Mouse (Mus musculus) liver, postnatal 0 days (tissue): ENCODE results near the gene Slit2. TPM values are rescaled to one million over a fixed set of nuclear protein-coding genes. Genes with fewer than 3 reads are reported as not detected.

Experiments used
- ATAC-seq: fragments of 200-750 bp; cut with Nextera tagmentation; 2 replicates; pipeline ENCODE4 v1.8.0; 2017; ENCODE audit warnings: mild to moderate bottlenecking, moderate library complexity
- DNase-seq: peaks from one replicate; pipeline ENCODE4 v3.0.0-alpha.2; 2016
- H3K27ac ChIP-seq: fragments of 300-500 bp; sonication (generic); 2 replicates; pipeline ENCODE4 v1.5.1; 2014; ENCODE audit warnings: antibody characterized with exemption, moderate library complexity, mild to moderate bottlenecking, low read depth
- H3K27me3 ChIP-seq: fragments of 300-500 bp; sonication (generic); 2 replicates; pipeline ENCODE4 v1.6.1; 2014; ENCODE audit warnings: low read length, control low read depth, mixed read lengths; ENCODE audit not compliant: insufficient read depth
- H3K36me3 ChIP-seq: fragments of 300-500 bp; sonication (generic); replicated peaks from 2 replicates; pipeline ENCODE4 v1.6.1; 2014; ENCODE audit warnings: mild to moderate bottlenecking, control low read depth, low read length, moderate library complexity, mixed read lengths; ENCODE audit not compliant: insufficient read depth
- H3K4me1 ChIP-seq: fragments of 300-500 bp; sonication (generic); 2 replicates; pipeline ENCODE4 v1.6.1; 2014; ENCODE audit warnings: antibody characterized with exemption, mild to moderate bottlenecking, control low read depth; ENCODE audit not compliant: insufficient read depth
- H3K4me2 ChIP-seq: fragments of 300-500 bp; sonication (generic); 2 replicates; pipeline ENCODE4 v1.6.1; 2014; ENCODE audit warnings: low read depth, mild to moderate bottlenecking, low read length, moderate library complexity, mixed read lengths
- H3K4me3 ChIP-seq: fragments of 300-500 bp; sonication (generic); 2 replicates; pipeline ENCODE4 v1.5.1; 2014; ENCODE audit warnings: low read depth, low read length
- H3K9ac ChIP-seq: fragments of 300-500 bp; sonication (generic); replicated peaks from 2 replicates; pipeline ENCODE4 v1.6.1; 2014; ENCODE audit warnings: mild to moderate bottlenecking, moderate library complexity
- H3K9me3 ChIP-seq: fragments of 300-500 bp; sonication (generic); 2 replicates; pipeline ENCODE4 v1.6.1; 2016; ENCODE audit warnings: mild to moderate bottlenecking, control low read depth, low read length, mixed read lengths
- CTCF ChIP-seq: sonication (generic); IDR thresholded peaks from 2 replicates; pipeline ENCODE4 v1.5.1; 2016; ENCODE audit warnings: antibody characterized with exemption, low read depth
- EP300 ChIP-seq: IDR thresholded peaks from 2 replicates; pipeline ENCODE4 v1.6.1; 2016; ENCODE audit warnings: antibody characterized with exemption, low read depth, mild to moderate bottlenecking
- WGBS: fragments of 180-500 bp; shearing (Covaris S2); extraction: QIAGEN DNeasy Blood & Tissue Kit; methylation state at CpG from one replicate; pipeline ENCODE4 v1.1.7; 2014; ENCODE audit not compliant: insufficient replicate concordance; 5-methylcytosine and 5-hydroxymethylcytosine counted together
- polyA plus RNA-seq: library from polyadenylated mRNA; unstranded; fragments of >200 nt; fragmentation: Nextera tagmentation; extraction: Ambion mirVana; gene quantifications from 2 replicates; pipeline ENCODE4 v1.2.1, GENCODE M21; 2015

Gene Slit2
- polyA plus RNA-seq, 1 experiment from 2014 or later, result 0.23 TPM

DNA sequence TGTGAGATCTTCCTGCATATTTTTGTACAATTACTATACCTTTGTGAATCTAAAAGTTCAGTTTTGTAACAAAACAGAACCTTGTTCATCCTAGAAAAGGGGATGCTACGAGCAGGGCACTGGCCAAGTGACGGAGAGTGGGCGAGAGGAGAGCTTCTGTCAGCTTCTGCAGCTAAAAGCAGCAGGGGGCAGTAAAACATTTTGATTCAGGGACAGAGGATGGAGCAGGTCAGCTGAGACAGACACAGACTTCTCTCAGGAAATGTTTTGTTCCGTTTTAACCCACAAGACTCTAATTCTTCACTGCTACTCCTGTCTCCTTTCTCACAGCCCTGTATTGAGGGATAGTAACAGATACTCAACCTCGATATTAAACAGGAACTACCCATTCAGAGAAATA lies 55.1 kb downstream of the Slit2 start:
- 25% methylated on average over 5 of the region's 5 CpGs for WGBS
- ATAC-seq (no peak), DNase-seq (no peak)

GRCm38 (mm10) chr5:48048986-48049751 lies 66.2 kb downstream of the Slit2 start:
- no peak overlapping the region for H3K27ac ChIP-seq
- H3K4me1 ChIP-seq, result no peaks in the 10 kb centered on the region
- no peak for TF ChIP-seq EP300
- no peak for TF ChIP-seq CTCF
- DNase-seq (no peak), ATAC-seq (no peak)
- no peak overlapping the region for H3K4me2 ChIP-seq
- 71% methylated on average over 8 of the region's 8 CpGs for WGBS
- no peaks in the 10 kb centered on the region for H3K36me3 ChIP-seq
- no peaks in the 10 kb centered on the region for H3K9me3 ChIP-seq
- H3K27me3 ChIP-seq, result no peaks in the 10 kb centered on the region
- H3K9ac ChIP-seq, result no peak overlapping the region
- H3K4me3 ChIP-seq, result no peak overlapping the region

More for the DNA sequence above, 55.1 kb downstream of the Slit2 start:
- Histone ChIP-seq H3K27ac (no peak overlapping the region), H3K4me2 (no peak overlapping the region), H3K27me3 (no peaks in the 10 kb centered on the region), H3K36me3 (no peaks in the 10 kb centered on the region), H3K9ac (no peak overlapping the region), H3K9me3 (no peaks in the 10 kb centered on the region), H3K4me3 (no peak overlapping the region), H3K4me1 (no peaks in the 10 kb centered on the region)
- TF ChIP-seq EP300 (no peak), CTCF (peak; percentile 32)

GRCm38 (mm10) chr5:48050637-48051314 lies 67.8 kb downstream of the Slit2 start:
- Histone ChIP-seq H3K9ac (no peak overlapping the region), H3K36me3 (no peaks in the 10 kb centered on the region), H3K4me2 (no peak overlapping the region), H3K27ac (no peak overlapping the region), H3K9me3 (no peaks in the 10 kb centered on the region), H3K27me3 (no peaks in the 10 kb centered on the region), H3K4me1 (no peaks in the 10 kb centered on the region), H3K4me3 (no peak overlapping the region)
- no peak for TF ChIP-seq CTCF
- 84% methylated on average over 5 of the region's 5 CpGs for WGBS
- no peak for ATAC-seq
- no peak for DNase-seq

DNA sequence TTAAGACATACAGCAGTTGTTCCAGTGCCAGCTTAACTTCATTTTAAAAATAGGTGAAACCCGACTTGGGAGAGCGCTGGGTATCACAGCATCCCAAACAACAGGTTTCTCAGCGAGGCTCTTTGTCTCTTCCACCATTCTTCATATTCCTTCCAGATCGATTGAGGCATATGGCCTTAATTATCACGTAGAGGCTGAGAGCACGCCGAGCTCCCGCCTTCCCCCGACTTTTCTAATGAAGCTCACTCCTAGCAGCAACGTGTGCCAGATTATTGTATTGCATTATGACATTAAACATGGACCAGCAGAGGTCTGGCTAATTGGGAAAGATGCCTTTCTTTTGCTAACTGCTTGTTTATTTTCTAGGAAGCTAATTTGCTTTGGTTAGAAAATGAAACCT lies 75.7 kb downstream of the Slit2 start:
- no peak overlapping the region for H3K4me3 ChIP-seq
- no peak overlapping the region for H3K27ac ChIP-seq
- TF ChIP-seq EP300 (no peak), CTCF (no peak)
- H3K9me3 ChIP-seq, result no peaks in the 10 kb centered on the region
- H3K36me3 ChIP-seq, result no peaks in the 10 kb centered on the region
- no peak overlapping the region for H3K4me2 ChIP-seq
- no peak for ATAC-seq
- WGBS, result 76% methylated on average over 10 of the region's 10 CpGs
- no peak overlapping the region for H3K9ac ChIP-seq
- H3K4me1 ChIP-seq, result no peaks in the 10 kb centered on the region
- DNase-seq, result no peak
- H3K27me3 ChIP-seq, result no peaks in the 10 kb centered on the region

- DNase-seq (no peak), ATAC-seq (no peak)
- Histone ChIP-seq H3K36me3 (no peaks in the 10 kb centered on the region), H3K27ac (no peak overlapping the region), H3K27me3 (no peaks in the 10 kb centered on the region), H3K4me3 (no peak overlapping the region), H3K4me2 (no peak overlapping the region), H3K4me1 (no peaks in the 10 kb centered on the region), H3K9me3 (no peaks in the 10 kb centered on the region), H3K9ac (no peak overlapping the region)
- 69% methylated on average over 2 of the region's 2 CpGs for WGBS
- TF ChIP-seq EP300, result no peak
- no peak for TF ChIP-seq CTCF
These were observed 77.8 kb downstream of the Slit2 start for GRCm38 (mm10) chr5:48060715-48061114.

DNA sequence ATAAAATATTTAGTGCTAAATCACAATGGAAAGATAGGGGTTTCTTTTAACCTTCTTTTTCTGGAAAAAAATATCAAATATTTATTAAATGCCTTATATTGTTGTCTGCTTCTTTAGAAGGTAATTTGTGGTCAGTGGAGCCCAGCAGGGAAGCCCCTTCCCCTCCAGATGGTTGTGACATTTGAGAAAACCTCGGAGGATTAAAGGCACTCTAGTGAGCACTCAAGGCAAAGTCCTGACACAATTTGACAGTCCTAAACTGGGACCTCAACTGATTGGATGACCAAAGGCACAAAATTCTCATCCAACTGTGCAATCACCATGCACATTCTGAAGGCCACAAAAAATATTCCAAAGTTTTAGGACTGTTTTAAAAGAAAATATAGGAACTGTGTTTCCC lies 95.8 kb downstream of the Slit2 start:
- H3K4me1 ChIP-seq, result no peaks in the 10 kb centered on the region
- H3K9ac ChIP-seq, result no peak overlapping the region
- no peaks in the 10 kb centered on the region for H3K36me3 ChIP-seq
- WGBS, result 48% methylated on average over 1 of the region's 1 CpGs
- TF ChIP-seq EP300 (no peak), CTCF (no peak)
- no peaks in the 10 kb centered on the region for H3K27me3 ChIP-seq
- ATAC-seq (no peak), DNase-seq (no peak)
- H3K9me3 ChIP-seq, result no peaks in the 10 kb centered on the region
- H3K4me2 ChIP-seq, result no peak overlapping the region
- no peak overlapping the region for H3K27ac ChIP-seq
- no peak overlapping the region for H3K4me3 ChIP-seq
